Mouse (Mus musculus) cerebellum, adult 2 months (tissue): ENCODE results near the gene Rgl1.

Source experiments
- CTCF ChIP-seq: fragments of 200-500 bp; IDR thresholded peaks from 2 replicates; pipeline ENCODE4 v1.5.1; 2011; ENCODE audit warnings: low read depth, mild to moderate bottlenecking, control low read depth, low read length, moderate library complexity, borderline replicate concordance; ENCODE audit not compliant: insufficient read depth
- POLR2A ChIP-seq: fragments of 200-500 bp; IDR thresholded peaks from 2 replicates; pipeline ENCODE4 v1.6.1; 2011; ENCODE audit warnings: low read length, control low read depth, borderline replicate concordance; ENCODE audit not compliant: insufficient read depth

DNA sequence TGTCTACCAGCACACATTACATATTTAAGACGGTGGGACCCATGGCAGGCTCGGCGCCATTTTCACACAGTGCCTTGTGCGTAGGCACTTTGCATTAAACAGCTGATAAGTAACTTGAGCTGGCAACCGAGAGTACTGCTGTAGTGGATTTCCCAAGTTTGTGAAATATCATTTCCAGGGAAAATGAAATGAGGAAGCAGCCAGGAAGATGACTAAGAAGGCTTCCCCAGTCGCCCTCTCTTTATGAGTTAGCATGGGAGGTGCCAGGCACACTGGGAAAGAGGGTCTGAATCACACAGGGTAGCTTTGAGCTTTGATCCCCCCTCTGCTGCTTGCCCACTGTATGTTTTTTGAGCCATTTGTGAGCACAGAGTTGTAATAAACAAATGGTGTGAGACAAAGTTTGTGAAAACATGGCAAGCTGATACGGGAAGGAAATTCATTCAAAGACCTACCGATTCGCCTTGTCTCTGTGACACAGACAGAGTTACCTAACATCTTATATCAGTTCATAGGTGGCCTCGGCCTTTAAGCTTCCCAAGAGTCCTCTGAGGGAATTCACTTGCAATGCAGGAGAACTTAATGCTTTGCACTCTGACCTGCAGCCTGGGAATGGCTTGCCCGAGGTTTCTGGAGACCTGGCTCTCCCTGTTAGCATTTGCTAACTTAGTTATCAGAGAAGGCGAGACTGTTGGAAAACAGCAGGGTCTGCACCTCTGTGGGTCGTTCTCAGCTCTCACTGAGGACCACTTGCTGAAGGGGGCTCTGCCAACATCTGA, 184.8 kb downstream of the Rgl1 start:
- TF ChIP-seq POLR2A (no peak), CTCF (no peak)
